Mouse (Mus musculus) lung, adult 2 months (tissue): ENCODE data around the gene Vegfa.

Source experiments
- CTCF ChIP-seq: fragments of 200-500 bp; IDR thresholded peaks from 2 replicates; pipeline ENCODE4 v1.5.1; 2011; ENCODE audit warnings: mild to moderate bottlenecking, low read length, control low read depth; ENCODE audit not compliant: insufficient read depth
- POLR2A ChIP-seq: fragments of 200-500 bp; IDR thresholded peaks from 2 replicates; pipeline ENCODE4 v1.6.1; 2011; ENCODE audit warnings: low read depth, mild to moderate bottlenecking, control low read depth, low read length, borderline replicate concordance; ENCODE audit errors: extremely low read depth

DNA sequence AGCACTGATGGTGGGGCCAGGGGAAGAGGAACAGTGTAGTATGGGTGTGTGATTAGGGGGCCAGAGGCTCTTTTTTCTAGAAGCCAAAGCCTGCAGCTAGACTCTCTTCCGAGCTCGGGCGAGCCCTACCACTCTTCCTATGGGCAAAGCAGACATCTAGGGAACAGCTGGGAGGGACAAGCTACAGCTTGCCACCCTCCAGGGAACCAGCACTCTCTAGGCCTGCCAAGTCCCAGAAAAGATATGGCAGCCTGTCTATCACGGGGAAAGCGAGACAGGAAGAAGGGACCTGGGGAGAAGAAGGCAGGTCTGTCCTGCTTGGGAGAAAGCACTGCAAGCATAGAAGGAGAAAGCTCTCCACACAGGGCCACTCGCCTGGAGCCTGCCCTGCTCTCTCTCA is 9.2 kb downstream of the Vegfa start:
- TF ChIP-seq CTCF (no peak), POLR2A (no peak)
